Mouse (Mus musculus): ENCODE results near the gene Atp5e.

DNA sequence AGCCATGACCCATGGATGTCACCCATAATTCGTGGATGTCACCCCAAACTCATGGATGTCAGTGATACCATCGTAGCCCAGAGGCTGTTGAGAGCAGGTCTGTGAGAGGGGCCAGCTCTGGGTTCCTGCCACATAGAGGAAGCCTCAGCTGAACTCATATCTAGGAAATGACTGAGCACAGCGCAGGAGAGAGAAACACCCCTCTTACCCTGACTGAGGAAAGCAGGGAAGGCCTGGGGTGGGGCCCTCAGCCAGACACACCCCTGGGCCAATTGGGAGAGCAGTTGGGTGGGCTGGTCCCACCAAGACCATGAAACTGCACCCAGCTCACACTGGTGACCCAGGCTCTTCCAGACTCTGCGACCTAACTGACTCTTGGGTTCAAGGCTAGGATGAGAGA lies 13.6 kb downstream of the Atp5e start, which contains the start of gene Tubb1:
- TF ChIP-seq CTCF (IDR thresholded peaks at IDR 0.05) (no peak), EP300 (IDR thresholded peaks at IDR 0.05) (no peak)

Data from lung, postnatal 0 days (tissue).